Mouse (Mus musculus): Measurements from ENCODE around the gene Pdss2.

GRCm38 (mm10) chr10:43439492-43439941 lies 218.2 kb downstream of the Pdss2 start:
- TF ChIP-seq CTCF (IDR thresholded peaks at IDR 0.05; ENCODE audit: low read depth, low read length) (no peak), TAL1 (conservative IDR thresholded peaks at IDR 0.05; ENCODE audit: low read depth, low read length) (no peak)
